Mouse (Mus musculus): ENCODE results near the gene Gm14147.
"Not testable (repeated sequence)": the region's sequence is repeated elsewhere in the genome, so short reads cannot be mapped to it uniquely, and the experiment has no call there.

The Gm14147 gene

DNA sequence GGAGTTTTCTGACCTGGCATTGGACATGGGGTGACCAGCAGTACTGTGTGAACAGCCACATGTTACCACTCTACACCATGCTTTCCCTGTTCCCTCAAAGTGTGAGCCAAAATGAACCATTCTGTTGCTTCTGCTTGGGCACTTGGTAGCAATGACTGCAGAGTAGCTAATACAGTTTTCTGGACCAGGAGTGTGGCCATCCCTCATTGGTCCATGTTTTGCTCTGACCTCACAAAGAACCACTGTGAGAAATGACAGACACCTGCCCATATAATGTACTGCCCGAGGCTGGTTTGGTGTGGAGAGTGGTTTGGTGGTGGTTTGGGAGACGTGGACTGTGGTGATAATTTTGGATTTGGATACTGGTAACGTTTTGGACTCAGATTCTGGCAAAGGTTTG is at the start of gene Gm14147:
Gene Gm14147, plus strand, starts transcription at position 301 of the 400 bp plus-strand sequence.
- not testable (repeated sequence) for DNase-seq (ENCODE audit: low read depth, low spot score)

DNA sequence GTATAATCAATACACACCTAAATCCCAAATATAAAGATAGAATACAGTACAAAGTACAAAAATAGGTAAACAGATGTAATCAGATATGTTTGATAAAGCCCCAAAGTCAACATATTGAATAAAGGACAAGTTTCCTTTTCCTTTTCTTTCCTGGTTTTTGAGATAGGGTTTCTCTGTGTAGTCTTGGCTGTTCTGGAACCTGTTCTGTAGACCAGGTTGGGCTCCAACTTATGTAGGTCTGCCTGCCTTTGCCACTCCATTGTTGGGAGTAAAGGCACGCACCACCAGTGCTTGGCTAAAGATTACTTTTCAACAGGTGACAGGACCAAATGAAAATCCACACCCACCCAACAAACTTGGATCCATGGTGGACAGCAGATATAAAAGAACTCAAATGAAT is 41.4 kb upstream of the Gm14147 start:
- DNase-seq (ENCODE audit: low read depth, low spot score), result no peak

DNA sequence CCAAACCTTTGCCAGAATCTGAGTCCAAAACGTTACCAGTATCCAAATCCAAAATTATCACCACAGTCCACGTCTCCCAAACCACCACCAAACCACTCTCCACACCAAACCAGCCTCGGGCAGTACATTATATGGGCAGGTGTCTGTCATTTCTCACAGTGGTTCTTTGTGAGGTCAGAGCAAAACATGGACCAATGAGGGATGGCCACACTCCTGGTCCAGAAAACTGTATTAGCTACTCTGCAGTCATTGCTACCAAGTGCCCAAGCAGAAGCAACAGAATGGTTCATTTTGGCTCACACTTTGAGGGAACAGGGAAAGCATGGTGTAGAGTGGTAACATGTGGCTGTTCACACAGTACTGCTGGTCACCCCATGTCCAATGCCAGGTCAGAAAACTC is 5.8 kb upstream of the Gm14147 start, which contains the start of gene Gm14151:
Gene Gm14151, minus strand, starts transcription at position 101 of the 400 bp plus-strand sequence.
- not testable (repeated sequence) for DNase-seq (ENCODE audit: low read depth, low spot score)

All from R1 (cell line).